Mouse (Mus musculus) A20 (cell line): Measurements from ENCODE around the gene Zgrf1.

Source experiments
- DNase-seq: peaks from one replicate; pipeline ENCODE4 v3.0.0-alpha.2; 2011; ENCODE audit warnings: low read depth, low spot score

Gene Zgrf1

GRCm38 (mm10) chr3:127552973-127553719 lies at the start of gene Zgrf1, which contains the start of gene Larp7:
Gene Zgrf1 (plus strand): TSS chr3:127553489.
Gene Larp7 (minus strand): TSS chr3:127553349.
- peak; percentile 99 for DNase-seq

DNA sequence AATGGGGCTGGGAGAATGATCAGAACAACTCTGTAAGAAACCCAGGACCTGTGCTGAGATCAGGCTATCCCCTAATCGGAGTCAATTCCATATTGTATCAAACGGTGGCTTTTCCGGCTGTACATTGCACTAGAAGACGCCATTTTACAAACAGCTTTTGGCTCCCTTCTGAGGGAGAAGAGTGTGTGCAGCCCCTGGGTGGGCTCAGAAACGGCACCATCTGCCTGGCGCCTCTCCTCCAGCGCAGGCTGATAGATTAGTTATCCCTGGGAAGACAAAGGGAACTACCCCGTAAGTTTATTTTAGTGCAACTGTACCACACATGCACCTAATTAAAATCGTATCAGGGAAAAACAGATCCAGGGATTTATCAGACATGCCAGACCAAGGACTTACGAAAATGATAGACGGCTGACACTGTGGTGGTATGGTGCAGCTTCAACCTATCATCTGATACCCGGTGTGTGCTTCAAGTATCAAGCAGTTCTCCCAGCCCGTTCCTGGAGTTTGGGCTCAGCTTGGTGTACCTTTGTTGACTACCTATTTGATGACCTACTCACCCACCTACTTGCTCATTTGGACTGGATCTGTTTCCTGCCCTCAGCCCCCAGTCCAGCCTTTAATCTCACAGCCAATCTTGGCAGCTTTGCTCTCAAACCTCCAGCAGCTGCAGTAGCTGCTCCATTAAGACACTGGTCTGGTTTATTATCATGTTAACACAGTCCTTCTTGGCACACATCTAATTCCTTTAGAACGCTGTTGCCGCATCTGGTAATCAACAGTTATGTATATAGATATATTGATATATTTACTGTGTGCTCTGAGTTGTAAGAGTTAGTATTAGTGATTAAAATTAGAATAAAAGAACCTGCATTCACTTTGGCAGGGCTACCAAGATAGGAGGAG lies 45.2 kb upstream of the Zgrf1 start:
- DNase-seq: no peak

GRCm38 (mm10) chr3:127511786-127512746 lies 41.2 kb upstream of the Zgrf1 start:
- DNase-seq: no peak

DNA sequence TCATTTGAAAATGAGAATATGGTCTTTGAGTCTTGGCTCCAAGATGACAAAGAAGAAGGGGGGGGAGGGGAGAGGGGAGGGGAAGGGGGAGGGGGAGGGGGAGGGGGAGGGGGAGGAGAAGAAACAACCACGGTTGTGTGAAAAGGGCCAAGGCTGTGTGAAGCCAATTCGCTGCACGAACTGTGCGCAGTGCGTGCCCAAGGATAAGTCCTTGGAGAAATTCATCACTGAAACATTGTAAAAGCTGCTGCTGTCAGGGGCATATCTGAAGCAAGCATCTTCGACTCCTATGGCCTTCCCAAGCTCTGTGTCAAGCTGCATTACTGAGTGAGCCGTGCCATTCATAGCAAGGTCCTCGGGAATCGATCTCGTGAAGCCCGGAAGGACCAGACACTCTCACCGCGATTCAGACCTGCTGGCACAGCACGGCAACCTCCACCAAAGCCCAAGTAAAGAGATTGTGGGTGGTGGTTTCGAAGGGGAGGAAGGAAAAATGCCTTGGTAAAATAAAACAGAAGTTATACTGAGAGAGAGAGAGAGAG lies 40.4 kb upstream of the Zgrf1 start:
- no peak for DNase-seq

GRCm38 (mm10) chr3:127513699-127514098 lies 39.6 kb upstream of the Zgrf1 start:
- DNase-seq: no peak

DNA sequence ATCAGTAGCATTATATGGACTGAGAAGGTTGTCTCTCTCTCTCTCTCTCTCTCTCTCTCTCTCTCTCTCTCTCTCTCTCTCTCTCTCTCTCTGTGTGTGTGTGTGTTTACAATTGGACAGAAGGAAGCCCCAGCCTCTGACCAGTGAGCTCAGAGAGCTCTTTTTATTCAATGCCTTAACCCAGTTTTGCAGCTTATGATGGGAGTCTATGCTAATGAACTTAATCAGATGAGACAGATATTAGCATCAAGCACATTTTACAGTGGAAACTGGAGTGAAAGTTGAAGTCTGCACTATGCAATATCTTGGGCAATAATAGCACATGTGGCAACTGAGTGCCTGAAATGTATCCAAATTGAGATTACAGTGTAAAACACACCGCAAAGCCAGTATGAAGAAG lies 38.0 kb upstream of the Zgrf1 start:
- DNase-seq: no peak

DNA sequence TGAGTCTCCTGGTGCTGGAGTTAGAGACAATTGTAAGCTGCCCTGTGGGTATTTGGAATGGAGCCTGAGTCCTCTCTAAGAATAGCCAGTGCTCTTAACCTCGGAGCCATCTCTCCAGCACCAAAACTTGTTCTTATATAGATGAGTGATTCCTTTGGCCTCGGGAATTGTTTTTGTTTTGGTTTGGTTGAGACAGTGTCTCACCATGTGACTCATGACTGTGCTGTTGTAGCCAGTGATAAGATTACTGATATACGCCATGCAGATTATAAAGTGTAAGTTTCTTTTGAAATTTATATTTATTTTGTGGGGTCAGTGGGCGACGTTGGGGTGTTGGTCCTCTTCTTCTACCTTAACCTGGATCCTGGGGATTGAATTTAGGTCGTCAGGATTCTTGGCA lies 33.0 kb upstream of the Zgrf1 start:
- no peak for DNase-seq

DNA sequence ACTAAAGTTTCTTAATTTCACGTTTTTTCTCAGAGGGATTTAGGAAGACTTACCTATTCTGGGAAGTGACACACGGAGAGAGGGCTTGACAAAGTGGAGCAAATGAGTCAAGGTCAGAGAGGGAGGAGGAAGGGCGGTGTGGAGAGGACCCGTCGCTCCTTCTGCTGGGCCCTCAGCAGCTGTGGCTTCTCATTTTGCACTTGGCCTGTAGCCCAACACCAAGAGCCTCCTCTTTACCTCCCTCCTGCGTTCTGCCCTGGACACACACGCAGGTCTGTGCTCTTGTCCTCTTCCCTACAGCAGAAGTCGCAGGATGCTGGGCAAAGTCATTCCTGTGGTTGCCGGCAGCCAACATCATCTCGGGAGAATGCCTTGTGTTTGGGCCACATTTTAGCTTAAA lies 32.1 kb upstream of the Zgrf1 start:
- DNase-seq: no peak

- DNase-seq: no peak
Measured at GRCm38 (mm10) chr3:127525188-127525819, 28.0 kb upstream of the Zgrf1 start.

DNA sequence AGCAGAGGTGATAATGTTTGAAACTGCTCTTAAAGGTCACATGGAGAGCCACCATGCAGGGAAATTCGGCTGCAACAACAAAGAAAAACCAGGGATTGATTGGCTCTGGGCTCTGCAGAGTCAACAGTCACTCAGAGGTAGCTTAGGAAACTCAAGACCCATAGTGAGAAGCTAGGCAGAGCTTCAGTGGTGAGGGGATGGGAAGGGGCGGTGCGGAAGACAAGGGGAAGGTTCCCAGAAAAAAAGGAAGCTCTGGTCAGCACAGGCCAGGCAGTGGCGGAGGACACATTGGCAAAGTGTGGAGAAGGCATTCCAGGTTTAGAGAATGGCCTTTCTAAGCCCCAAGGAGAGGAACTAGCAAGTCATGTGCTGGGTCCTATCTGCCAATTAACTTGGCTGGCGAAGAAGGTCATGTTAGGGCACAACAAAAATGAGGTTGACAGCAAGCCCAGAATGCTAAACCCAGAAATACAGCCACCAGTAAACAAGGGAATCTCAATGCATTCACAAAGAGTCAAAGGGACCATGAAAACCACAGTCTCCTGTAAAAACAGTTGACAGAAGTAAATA lies 25.7 kb upstream of the Zgrf1 start:
- no peak for DNase-seq

DNA sequence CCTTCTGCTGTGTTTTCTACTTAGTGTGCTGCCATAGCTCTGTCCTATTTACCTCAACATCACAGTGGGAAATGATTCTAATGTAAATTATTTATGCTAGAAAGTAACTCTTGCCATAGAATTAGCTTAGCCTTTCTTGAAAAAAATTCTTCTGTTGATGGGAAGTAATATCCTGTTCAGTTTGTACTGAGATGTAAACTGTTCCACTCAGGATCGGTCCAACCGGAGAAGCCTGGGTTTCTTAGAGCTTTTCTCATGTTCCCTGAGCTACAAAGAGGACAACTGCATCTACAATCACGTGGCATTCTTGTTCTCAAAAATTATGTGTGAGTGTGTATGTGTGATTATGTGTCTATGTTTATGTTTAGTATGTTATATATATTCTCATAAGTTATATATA lies 24.1 kb upstream of the Zgrf1 start:
- no peak for DNase-seq

DNA sequence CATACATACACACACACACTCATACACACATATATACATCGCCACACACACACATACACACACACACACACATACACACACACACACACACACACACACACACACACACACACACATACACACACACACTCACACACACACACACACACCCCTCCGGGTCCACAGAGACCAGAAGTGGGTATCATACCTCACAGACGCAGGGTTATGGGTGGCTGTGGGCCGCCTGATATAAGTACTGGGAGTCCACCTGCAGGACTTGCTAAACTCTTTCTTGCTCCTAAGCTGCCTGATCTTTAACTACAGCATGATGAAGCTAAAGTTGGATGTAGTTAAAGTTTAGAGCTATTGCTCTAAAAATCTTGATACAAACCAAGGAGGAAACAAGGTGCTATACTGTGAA lies 23.5 kb upstream of the Zgrf1 start:
- no peak for DNase-seq

- DNase-seq: no peak
Measured at GRCm38 (mm10) chr3:127530293-127530692, 23.0 kb upstream of the Zgrf1 start.

DNA sequence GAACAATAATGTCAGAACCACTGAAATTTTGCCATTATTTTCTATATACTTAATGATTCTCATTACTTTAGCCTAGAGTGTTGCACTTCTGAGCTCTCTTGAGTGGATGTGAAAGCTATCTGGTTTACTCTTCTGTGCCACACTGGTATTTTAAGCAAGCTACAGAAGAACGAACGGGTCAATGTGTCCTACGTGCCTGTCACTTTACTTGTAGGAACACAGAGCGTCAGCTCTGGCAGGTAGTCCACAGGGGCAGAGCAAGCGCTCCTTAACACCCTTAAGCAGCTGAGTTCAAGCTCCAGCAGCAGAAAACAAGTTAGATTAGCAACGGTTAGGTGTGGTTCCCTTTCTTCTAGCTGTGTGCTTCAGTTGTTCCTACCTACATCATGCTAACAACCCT lies 14.1 kb upstream of the Zgrf1 start:
- no peak for DNase-seq

GRCm38 (mm10) chr3:127543976-127544375 lies 9.3 kb upstream of the Zgrf1 start:
- DNase-seq: no peak

DNA sequence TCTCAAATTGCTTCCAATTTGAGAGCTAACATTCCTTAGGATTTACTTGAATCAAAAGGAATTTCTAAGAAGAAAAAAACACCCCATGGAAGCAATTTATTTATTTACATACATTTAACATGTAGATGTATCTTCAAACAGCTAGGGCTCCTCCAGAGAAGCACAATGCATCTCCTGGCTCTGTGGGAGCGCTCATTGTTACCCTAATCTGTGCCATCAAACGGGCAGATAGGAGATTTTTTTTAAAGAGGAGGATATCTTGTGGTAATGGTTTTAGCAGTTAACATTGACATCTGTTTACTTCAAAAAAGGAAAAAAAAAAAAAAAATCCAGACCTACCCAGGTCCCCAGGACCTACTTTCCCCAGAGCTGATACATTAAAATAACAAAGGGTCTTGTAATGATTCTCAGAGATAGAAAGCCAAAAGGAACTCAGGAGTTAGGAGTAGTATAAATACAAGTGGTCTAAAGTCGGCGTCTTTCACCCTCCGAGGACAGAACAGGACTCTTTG lies 8.6 kb upstream of the Zgrf1 start:
- DNase-seq: no peak

DNA sequence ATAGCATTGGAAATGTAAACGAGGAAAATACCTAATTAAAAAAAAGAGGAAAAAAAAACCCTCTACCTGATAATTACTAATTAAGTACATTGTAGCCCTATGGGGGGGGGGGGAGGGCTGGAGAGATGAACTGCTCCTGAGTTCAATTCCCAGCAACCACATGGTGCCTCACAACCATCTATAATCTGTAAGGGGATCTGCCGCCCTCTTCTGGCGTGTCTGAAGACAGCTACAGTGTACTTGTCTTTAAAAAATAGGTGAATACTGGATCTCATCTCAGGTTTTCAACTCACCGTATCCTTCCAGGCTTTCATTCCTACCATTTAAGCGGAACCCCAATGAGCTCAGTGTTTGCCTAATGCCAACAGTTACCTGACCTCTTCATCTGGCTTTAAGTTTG lies 5.4 kb upstream of the Zgrf1 start:
- DNase-seq: peak; percentile 55

DNA sequence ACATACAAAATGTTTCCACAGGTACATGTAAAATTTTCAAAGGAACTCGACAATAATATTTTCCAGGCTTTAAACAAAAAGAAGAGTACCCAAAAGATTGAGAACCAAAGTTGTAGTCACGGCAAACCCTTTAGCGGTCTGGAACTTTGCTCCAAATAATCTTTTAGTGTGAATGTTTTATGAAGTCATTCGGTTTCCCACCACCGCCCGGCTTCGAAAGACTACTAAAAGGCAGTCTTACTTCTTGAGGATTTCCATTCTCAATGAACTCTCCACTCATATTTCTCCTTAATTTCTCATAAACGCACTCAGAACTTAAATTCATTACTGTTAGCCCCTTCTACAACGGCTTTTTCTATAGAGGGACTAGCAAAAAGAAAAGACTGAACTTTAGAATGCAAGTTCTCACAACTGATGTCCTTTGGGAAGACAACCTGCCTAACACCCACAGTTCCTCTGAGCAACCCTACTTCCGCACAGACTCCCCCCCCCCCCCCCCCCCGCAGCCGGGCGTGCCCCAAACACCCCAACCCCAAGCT lies 786 bp upstream of the Zgrf1 start:
- no peak for DNase-seq

DNA sequence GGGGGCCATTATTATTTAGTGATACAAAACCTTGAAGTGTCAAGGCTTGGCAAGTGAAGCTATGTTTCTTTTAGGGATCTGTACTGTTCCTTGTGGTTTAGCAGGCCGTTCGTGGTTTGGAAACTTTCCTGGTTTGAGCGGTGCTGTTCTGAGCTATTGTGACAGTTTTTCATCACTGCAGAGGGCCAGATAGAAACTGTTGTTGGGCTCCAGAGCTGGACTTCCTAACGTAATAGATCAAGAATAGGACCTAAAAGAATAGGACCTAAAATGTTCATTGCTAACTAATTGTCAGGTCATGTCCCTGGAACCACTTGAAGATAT lies 393 bp downstream of the Zgrf1 start:
- no peak for DNase-seq

- DNase-seq: peak; percentile 31
Measured at GRCm38 (mm10) chr3:127554723-127555122, 1.4 kb downstream of the Zgrf1 start.
